Mouse (Mus musculus) adrenal gland, postnatal 10 days (tissue): ENCODE measurements around the gene Agbl4. TPM values are rescaled to one million over a fixed set of nuclear protein-coding genes. Genes with fewer than 3 reads are reported as not detected.
A peak's percentile ranks its signal among the peaks of the same experiment; 100 is the strongest.

Experiments
- DNase-seq: peaks from one replicate; pipeline ENCODE4 v3.0.0; 2021; ENCODE audit warnings: mixed read lengths
- total RNA-seq, 2 experiments: library from RNA; stranded (reverse); gene quantifications; 2 replicates each; pipeline ENCODE4 v1.2.3; 2021

Agbl4 gene
- total RNA-seq, 2 experiments from 2014 or later = 0.33 to 0.75 TPM

GRCm38 (mm10) chr4:111399784-111400183, 1002.3 kb downstream of the Agbl4 start:
- DNase-seq = no peak

GRCm38 (mm10) chr4:111400676-111401075, 1003.2 kb downstream of the Agbl4 start:
- DNase-seq = no peak

GRCm38 (mm10) chr4:111403243-111403642, 1005.8 kb downstream of the Agbl4 start:
- DNase-seq = no peak

- DNase-seq = no peak
These were observed 1013.3 kb downstream of the Agbl4 start for GRCm38 (mm10) chr4:111410731-111411130.

DNA sequence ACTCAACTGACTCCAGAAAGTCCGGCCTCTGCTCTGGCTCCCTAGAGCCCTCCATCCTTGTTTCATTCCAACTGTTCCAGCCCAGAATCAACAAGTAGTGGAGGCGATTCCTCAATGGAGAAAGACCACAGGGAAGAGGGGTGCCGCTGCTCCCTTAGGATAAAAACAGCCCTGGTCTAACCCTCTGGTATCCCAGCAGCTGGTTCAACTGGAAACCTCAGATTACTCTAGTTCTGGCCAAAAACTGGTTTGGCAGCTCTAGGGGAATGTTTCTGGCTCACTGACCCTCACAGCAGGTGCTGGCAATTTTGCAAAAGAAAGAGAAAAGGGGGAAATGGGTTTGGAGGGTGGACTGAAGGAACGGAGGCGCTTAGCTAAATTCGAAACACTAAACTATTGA, 1016.9 kb downstream of the Agbl4 start:
- peak; percentile 14 for DNase-seq

- peak; percentile 85 for DNase-seq
These were observed 1017.5 kb downstream of the Agbl4 start, which contains the start of gene Bend5 for GRCm38 (mm10) chr4:111414818-111415488. Bend5 (plus strand) TSS chr4:111415006.

DNA sequence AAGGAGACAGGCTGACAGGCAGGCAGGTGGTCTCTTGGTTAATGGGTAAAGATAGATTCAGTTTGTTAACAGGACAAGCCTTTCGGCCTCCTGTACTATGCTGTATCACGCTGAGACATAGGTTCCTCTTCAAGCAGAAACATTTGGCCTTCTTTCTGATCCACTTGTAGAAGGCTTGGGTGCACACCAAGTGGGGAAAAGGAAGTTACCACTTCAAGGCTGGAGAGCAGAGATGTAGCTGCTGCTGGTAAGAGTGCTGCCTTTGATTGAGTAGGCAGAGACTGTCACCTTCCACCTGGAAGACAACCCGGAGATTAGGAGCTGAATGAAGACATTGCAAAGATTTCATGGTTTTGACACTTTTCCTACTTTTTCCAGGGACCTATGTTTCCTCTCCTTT, 1018.7 kb downstream of the Agbl4 start:
- no peak for DNase-seq

DNA sequence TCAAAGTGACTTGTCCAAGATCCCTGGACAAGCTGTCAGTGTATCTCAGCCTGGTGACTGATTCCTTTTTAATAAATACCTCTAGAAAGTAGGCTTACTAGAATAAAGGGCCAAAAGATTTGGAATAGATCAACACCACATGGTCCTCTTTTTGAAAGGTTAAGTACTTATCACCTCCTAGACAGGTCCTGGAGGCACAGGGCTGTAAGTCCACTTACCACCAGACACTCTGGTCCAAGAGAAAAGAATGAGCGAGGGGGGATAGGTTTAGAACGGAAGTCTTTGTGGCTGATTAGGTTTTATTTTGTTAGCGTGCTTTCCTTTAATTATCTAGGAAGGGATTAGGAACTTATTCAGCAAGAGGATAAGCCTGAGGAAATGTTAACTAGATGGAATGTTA, 1019.1 kb downstream of the Agbl4 start:
- no peak for DNase-seq

DNA sequence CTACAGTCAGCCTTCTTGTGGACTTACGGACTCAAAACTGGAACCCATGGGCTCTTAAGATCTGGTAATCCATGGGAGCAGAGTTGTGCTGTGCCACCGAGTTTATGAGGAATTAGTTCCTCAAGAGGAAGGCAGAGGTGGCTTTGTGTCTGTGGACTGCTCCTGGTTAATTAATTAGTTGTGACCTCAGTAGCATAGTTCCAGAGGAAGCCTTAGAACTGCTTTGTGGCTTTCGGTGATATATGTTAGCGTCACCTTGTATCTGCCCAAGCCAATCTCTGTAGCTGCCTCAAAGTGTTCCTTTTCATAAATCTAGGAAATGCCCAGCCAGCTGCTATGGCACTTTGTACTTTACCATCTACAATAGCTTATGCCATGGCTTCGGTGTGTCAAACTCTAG, 1020.3 kb downstream of the Agbl4 start:
- DNase-seq = no peak

DNA sequence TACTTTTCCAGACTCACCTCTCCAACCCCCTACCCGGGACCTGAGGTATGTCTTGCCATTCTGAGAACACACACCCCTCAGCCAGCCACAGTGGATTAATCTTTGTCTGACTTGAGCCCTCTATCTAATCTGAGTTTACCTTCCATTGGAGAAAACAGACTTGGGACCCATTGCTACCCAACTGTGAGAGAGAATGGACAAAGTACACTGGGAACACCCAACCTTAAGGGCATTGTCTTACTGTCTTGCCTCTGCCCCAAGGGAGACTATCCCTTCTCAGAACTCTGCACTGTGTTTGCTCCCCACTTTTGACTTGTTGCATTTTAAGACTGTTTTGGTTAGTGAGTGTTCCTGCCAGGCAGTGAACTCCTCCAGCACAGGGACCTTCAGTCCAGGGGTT, 1022.0 kb downstream of the Agbl4 start:
- no peak for DNase-seq

GRCm38 (mm10) chr4:111420031-111420430, 1022.6 kb downstream of the Agbl4 start:
- DNase-seq = no peak

DNA sequence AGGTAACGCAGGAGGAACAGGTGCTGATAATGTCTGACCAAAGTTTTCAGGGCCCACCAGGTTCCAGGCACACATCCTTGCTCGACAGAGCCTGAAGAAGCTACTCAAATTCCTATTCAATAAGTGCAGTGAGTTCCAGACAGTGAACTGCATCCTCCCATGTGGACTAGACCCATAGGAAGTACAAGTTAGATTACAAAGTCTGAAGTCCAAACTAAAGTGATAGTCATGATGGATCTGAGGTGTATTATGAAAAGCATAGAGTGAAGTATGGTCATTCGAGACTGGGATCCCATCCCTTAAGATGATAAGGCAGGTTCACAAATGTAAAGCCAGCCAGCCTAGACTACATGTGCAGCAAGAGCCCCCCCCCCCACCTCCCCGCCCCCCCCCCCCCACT, 1023.5 kb downstream of the Agbl4 start:
- DNase-seq = no peak

- DNase-seq = no peak
These were observed 1024.3 kb downstream of the Agbl4 start for GRCm38 (mm10) chr4:111421785-111422184.

DNA sequence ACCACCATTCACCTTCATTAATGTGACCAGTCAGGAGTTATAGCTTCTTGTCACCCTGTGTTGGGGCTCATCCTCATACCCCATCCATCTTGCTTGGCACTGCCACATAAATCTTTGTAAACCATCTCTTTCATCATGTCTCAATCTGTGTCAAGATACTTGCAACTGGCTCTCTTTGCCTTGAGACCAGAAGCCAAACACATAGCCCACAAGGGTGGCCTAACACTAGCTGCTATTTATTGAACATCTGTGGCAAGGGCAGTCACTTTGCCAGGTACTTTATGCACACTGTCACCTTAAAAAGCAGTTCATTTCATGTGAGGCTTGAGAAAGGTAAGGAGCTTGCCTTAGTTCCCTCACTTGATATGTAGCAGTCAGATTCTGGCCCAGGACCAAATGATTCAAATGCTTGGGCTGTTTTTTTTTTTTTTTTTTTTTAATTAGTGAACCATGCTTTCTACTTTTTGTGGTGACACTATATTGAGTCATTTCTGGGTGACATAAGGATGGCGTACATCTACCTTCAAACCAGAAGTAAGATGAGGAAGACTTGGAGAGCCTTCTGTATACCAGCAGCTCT, 1027.0 kb downstream of the Agbl4 start:
- DNase-seq = no peak

DNA sequence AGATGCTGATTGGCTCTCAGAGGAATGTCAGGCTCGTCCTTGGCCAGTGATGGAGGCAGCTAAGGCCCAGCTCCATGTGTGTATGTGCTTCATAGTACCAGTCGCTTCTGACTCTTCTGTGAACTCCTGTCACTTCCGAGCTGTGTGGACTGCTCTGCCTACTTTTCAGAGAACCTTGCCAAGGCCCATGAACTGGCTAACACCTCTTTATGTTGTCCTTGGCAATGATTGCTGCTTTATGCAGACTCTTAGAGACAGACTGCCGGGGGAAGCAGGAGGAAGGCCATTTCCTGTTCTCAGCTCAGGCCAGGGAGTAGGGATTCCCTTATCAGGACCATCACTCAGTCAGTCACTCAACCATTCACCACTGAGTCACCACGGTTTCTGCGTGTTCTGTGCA, 1027.7 kb downstream of the Agbl4 start:
- DNase-seq = no peak

DNA sequence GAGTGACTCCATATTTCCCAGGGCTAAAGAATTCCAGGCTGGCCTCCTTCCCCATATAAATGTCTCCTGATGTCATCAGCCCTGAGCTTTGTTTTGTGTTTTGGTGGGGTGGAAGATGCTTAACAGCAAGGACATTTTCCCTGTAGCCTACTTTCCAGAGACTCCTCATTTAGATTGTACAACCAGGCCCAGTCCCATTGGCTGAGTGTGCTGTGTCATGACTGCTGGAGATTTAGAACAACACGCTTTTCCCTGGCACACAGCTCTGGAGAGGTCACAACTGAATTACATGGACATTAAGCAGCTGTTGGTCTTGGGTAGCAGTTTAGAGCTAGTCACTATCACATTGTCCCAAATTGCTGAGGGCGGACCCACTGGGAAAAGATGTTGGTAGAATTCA, 1033.7 kb downstream of the Agbl4 start:
- DNase-seq = no peak

DNA sequence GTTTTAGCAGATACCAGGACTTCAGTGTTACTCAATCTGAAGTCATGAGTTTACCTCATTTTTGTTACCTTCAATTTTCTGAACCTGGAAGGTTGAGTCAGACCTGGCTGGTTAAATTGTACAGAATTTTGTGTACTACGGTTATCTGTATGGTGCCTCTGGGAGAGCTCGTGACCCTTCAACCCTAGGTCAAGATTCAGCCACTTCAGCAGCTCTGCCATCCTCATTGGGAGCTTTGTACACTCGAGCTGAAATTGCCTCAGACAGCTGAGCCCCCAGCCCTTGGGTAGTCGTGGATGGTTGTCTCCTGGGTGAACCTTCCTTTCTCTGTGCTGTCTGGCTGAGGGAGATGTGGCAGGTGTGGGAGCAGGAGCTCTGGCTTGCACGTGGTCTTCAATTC, 1034.6 kb downstream of the Agbl4 start:
- no peak for DNase-seq

- DNase-seq = no peak
These were observed 1035.0 kb downstream of the Agbl4 start for GRCm38 (mm10) chr4:111432417-111432816.

- no peak for DNase-seq
These were observed 1044.2 kb downstream of the Agbl4 start for GRCm38 (mm10) chr4:111441709-111442108.

DNA sequence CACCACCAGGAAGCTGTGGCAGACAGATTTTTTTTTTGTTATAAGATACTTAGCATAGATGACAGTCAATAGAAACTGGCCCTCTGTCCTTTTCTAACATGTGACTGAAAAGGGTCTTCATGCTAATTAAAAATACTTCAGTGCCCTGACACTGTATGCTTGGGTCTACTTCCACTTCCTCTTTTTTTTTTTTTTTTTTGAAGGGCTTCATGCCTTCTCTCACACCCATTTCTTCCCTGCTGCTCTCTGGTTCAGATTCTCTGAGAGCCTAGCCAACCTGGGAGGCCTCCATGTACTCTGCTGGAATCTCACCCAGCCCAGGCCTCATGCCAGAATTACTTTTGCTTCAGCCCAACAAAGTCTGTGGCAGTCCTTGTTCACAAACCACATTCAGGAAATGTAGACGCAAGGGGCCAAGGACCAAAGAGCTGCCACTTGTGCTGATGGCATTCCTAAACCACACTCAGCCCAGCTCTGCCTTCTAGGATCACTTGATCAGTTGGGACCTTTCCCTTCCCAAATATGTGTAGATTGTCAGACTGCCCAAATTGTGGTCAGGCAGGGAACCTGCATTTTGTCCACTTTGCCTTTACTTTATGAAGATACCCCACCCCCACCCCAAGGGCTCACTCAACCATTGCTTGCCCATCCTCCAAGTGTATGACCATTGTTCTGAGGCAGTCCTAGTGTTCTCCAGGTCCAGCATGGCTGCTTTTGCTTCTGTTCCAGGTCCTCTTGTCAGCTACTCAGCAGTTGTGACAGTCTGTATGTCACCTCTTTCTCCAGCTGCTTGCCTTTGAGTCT, 1045.2 kb downstream of the Agbl4 start:
- peak; percentile 60 for DNase-seq

- no peak for DNase-seq
These were observed 1046.6 kb downstream of the Agbl4 start for GRCm38 (mm10) chr4:111443906-111444615.

DNA sequence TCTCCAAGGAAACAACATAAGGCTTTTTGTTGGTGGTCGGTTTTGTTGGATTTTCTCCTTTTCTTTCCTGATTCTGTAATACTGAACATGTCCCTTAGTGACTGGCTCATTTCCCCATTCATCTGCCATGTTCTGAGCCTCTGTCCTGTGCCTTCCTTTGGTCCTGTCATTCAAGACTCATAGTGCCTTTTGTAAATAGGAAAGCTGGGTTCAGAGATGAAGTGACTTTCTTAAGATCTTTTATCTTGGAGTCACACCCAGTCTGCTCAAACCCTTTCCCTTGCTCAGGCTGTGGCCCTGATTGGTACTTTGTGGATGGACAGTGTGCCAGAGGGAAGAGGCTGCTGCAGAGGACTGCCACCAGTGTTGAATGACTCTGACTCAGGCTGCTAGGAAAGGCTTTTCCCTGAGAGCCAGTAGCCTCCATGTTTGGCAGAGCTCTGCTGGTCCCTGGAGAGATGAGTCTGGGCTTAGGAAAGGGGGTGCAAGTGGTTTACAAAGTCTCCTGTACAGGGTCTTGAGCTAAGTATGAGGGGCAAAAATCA, 1047.2 kb downstream of the Agbl4 start:
- no peak for DNase-seq
